Mouse (Mus musculus): ENCODE data around the gene Ugt1a8.

GRCm38 (mm10) chr1:88214462-88214952 lies 126.9 kb downstream of the Ugt1a8 start:
- TF ChIP-seq POLR2A (IDR thresholded peaks at IDR 0.05; ENCODE audit: borderline replicate concordance, extremely low read depth, low read depth, low read length) (no peak), CTCF (IDR thresholded peaks at IDR 0.05; ENCODE audit: insufficient read depth, low read length) (no peak)
